Mouse (Mus musculus): ENCODE data around the gene Hcfc2. TPM values are rescaled to one million over a fixed set of nuclear protein-coding genes. Genes with fewer than 3 reads are reported as not detected.
A peak's percentile ranks its signal among the peaks of the same experiment; 100 is the strongest.

The Hcfc2 gene
- polyA plus RNA-seq, 1 experiment from 2014 or later, result 54.7 TPM

DNA sequence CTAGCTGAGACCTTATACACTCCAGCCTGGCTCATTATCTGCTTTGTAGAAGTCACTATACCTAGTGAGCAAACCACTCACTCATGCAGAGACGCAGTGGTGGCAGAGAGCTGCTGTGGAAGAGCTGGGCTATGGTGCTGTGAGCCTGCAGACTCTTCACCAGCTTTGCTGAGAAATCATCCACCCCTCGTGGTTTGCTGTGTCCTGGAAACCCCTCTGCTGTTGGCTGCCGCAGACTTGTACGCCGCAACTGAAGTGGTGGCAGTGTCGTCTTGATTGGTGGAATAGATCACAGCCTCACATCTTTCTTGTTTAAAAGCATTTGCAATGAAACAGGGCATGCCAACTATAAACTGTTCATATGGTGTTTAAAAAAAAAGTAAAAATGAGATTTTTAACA, 48.3 kb downstream of the Hcfc2 start:
- Histone ChIP-seq H3K9ac (replicated peaks) (no peak overlapping the region), H3K27ac (replicated peaks) (no peak overlapping the region), H3K4me3 (no peak overlapping the region), H3K27me3 (no peaks in the 10 kb centered on the region), H3K36me3 (peaks cover 46% of the 10 kb centered on the region), H3K4me1 (no peaks in the 10 kb centered on the region), H3K4me2 (replicated peaks) (no peak overlapping the region), H3K9me3 (no peaks in the 10 kb centered on the region)
- no peak for ATAC-seq (replicated peaks)
- WGBS, result 78% methylated on average over 6 of the region's 6 CpGs

DNA sequence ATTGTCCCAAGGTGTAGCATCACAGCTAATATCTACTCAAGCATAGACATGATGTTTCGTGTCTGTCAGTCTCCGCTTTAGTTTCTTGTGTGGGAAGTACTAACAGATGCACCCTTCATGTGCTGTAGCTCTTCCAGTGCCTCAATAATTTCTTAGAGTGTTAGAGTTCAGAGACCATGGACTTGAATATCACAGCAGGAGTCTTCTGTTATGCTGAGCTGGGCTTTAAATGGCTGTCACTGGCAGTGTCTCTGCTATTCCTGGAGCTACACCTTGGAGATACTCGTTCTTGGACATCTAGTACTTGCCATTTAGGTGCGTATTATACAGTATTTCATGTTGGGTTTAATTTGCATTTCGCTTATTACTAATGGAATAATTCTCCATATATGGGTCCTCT, 49.3 kb downstream of the Hcfc2 start:
- H3K27me3 ChIP-seq, result no peaks in the 10 kb centered on the region
- H3K4me2 ChIP-seq (replicated peaks), result no peak overlapping the region
- H3K4me1 ChIP-seq, result no peaks in the 10 kb centered on the region
- no peaks in the 10 kb centered on the region for H3K9me3 ChIP-seq
- no peak overlapping the region for H3K27ac ChIP-seq (replicated peaks)
- no peak overlapping the region for H3K4me3 ChIP-seq
- peaks cover 50% of the 10 kb centered on the region for H3K36me3 ChIP-seq
- WGBS, result 90% methylated on average over 5 of the region's 5 CpGs
- ATAC-seq (replicated peaks), result no peak
- no peak overlapping the region for H3K9ac ChIP-seq (replicated peaks)

DNA sequence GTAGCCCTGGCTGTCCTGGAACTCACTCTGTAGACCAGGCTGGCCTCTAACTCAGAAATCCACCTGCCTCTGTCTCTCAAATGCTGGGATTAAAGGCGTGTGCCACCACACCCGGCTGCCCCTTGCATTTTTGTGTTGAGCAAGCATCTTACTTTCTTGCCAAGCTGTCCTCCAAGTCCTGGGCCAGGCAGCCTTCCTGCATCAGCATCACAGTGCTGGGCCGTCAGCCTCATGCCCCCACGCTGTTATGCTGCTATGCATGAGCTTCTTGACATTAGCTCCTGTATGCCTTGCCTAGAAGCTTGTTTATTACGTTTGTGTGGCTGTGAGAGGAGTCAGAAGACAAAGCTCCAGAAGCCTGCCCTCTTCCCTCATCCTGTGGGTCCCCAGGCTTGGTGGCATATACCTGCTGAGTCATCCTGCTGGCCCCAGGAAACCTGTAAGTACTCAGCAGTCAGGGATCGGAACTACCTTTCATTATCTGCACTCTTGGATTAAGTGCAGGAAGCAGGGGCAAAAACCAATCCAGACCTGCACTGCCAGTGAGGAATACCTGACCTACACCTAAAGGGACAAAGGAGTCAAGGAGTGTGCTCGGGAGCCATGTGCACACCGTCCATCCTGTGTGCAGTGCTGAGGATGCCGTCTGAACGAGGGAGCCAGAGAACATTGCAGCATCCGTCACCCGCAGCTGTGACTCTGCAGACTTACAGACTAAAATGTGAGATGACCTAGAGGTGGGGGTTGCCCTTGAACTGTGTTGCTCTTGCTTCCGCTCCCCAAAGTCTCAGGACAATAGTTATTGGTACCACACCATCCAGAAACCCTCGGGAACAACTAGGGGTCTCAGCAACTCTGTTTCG, 51.3 kb downstream of the Hcfc2 start:
- Histone ChIP-seq H3K27ac (replicated peaks) (no peak overlapping the region), H3K4me1 (no peaks in the 10 kb centered on the region), H3K27me3 (no peaks in the 10 kb centered on the region), H3K4me2 (replicated peaks) (no peak overlapping the region), H3K9me3 (no peaks in the 10 kb centered on the region), H3K4me3 (no peak overlapping the region), H3K9ac (replicated peaks) (no peak overlapping the region), H3K36me3 (peaks cover 69% of the 10 kb centered on the region)
- no peak for ATAC-seq (replicated peaks)
- WGBS, result 93% methylated on average over 15 of the region's 15 CpGs

DNA sequence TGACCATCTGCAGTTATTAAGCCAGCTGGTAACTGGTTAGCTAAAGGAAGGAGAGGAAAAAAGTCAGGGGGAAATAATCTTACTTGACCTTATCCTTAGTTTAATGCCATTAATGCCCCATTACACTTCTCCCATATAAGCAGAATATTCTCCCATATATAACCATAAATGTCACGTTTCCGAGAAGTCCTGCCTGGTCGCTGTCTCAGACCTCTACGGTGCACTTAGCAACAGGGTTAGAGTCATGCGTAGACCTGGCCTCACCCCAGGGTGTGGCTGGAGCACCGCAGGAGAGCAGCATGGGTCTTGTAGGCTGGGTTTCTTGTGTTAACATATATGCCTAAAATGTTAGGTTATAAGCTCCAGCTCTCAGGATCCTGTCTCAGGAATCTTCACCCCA, 54.8 kb downstream of the Hcfc2 start:
- H3K4me2 ChIP-seq (replicated peaks), result no peak overlapping the region
- peaks cover 5% of the 10 kb centered on the region for H3K4me1 ChIP-seq
- H3K9me3 ChIP-seq, result no peaks in the 10 kb centered on the region
- H3K9ac ChIP-seq (replicated peaks), result no peak overlapping the region
- 95% methylated on average over 6 of the region's 6 CpGs for WGBS
- H3K36me3 ChIP-seq, result peaks cover 92% of the 10 kb centered on the region
- no peak overlapping the region for H3K27ac ChIP-seq (replicated peaks)
- no peaks in the 10 kb centered on the region for H3K27me3 ChIP-seq
- ATAC-seq (replicated peaks), result no peak
- no peak overlapping the region for H3K4me3 ChIP-seq

DNA sequence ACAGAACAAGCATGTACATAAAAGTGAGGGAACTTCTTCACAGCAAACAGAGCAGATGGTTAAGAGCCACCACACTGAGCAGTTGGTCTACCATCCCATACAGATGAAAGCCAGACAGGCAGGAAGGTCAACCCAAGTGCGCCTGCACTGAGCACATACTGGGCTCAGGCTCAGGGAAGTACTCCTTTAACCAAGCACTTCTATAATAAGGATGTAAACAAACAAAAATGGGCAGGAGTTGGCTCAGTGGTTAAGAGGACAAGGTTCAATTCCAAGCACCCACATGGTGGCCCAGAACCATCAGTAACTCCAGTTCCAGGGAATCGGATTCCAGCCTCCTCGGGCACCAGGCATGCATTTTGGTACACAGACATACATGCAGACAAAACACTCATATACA, 57.0 kb downstream of the Hcfc2 start:
- H3K4me2 ChIP-seq (replicated peaks), result no peak overlapping the region
- H3K4me3 ChIP-seq, result no peak overlapping the region
- H3K9ac ChIP-seq (replicated peaks), result no peak overlapping the region
- ATAC-seq (replicated peaks), result no peak
- peaks cover 16% of the 10 kb centered on the region for H3K4me1 ChIP-seq
- peaks cover 94% of the 10 kb centered on the region for H3K36me3 ChIP-seq
- no peak overlapping the region for H3K27ac ChIP-seq (replicated peaks)
- no peaks in the 10 kb centered on the region for H3K9me3 ChIP-seq
- H3K27me3 ChIP-seq, result no peaks in the 10 kb centered on the region
- 87% methylated on average over 3 of the region's 3 CpGs for WGBS

DNA sequence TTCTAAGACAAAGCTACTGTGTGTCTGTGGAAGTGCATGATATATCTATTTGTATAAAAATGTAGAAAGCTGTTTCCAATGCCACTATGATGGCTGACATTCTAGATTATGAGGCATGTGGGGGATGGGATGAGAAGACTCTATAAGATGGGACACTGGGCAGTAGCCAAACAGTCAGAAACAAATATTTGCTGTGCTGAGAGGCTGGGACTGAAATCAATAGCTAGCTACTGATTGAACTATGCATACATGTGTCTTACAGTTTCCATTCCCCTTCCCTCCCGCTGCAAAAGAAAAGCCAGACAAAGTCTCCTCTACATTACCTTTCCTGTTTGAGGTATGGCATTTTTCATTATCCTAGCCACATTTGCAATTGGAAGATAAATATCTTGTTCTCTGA, 58.7 kb downstream of the Hcfc2 start:
- ATAC-seq (replicated peaks), result no peak
- 100% methylated on average over 1 of the region's 1 CpGs for WGBS
- no peaks in the 10 kb centered on the region for H3K9me3 ChIP-seq
- no peak overlapping the region for H3K27ac ChIP-seq (replicated peaks)
- no peaks in the 10 kb centered on the region for H3K27me3 ChIP-seq
- H3K4me1 ChIP-seq, result peaks cover 33% of the 10 kb centered on the region
- H3K9ac ChIP-seq (replicated peaks), result no peak overlapping the region
- no peak overlapping the region for H3K4me3 ChIP-seq
- H3K4me2 ChIP-seq (replicated peaks), result no peak overlapping the region
- peaks cover 87% of the 10 kb centered on the region for H3K36me3 ChIP-seq

DNA sequence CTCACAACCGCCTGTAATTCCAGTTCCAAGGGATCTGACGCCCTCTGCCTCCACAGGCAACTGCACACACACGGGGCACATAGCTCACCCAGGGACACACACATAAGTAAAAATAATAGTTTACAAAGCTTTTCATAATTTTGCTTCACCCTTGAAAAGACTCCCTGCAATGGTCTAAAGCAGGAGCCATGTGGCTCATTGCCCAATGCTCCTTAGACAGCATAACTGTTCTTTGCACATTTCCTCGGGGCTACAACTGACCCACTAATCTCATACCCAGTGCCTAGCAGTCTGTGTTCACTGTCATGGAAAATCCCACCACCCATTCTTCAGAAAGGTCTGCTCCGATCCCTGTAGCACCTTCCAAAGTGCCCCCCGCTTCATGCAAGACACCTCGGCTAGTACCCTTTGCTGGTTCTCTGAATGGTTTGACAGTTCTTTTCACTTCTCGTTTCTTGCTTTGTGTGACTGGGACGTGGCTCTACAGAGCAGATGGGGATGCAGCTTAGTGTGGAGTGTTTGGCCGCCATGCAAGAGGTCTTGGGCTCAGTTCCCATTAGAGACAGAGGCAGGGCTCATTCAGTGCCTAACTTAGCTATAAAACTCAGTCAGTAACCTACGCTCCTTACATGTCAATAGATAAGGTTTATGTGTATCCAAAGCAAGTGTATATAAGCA, 59.4 kb downstream of the Hcfc2 start:
- peak overlapping the region; percentile 54; the same call in 1 of the 2 replicates for H3K27ac ChIP-seq (replicated peaks)
- H3K4me3 ChIP-seq, result no peak overlapping the region
- no peak overlapping the region for H3K4me2 ChIP-seq (replicated peaks)
- 75% methylated on average over 11 of the region's 11 CpGs for WGBS
- no peaks in the 10 kb centered on the region for H3K27me3 ChIP-seq
- ATAC-seq (replicated peaks), result no peak
- H3K4me1 ChIP-seq, result peaks cover 40% of the 10 kb centered on the region
- no peak overlapping the region for H3K9ac ChIP-seq (replicated peaks)
- peaks cover 87% of the 10 kb centered on the region for H3K36me3 ChIP-seq
- no peaks in the 10 kb centered on the region for H3K9me3 ChIP-seq

DNA sequence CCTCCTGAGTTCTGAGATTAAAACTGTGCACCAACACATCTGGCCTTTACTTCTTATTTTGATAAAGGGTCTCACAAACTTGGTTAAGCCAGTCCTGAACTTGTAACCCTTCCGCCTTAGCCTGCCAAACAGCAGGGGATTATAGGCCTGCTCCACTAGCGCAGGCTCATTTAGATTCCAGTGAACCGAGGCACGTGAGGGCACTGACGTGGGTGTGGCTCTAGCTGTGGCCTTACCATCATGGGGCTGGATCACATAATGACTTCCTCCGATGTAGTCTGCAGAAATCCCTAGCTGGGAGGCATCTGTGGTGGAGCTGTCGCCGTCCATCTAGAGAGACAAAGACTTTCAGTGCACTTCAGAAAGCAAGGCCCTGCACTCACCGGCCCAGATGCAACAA, 60.5 kb downstream of the Hcfc2 start:
- 91% methylated on average over 9 of the region's 9 CpGs for WGBS
- H3K4me1 ChIP-seq, result peaks cover 51% of the 10 kb centered on the region
- no peak overlapping the region for H3K27ac ChIP-seq (replicated peaks)
- no peak overlapping the region for H3K4me2 ChIP-seq (replicated peaks)
- H3K9ac ChIP-seq (replicated peaks), result no peak overlapping the region
- no peak for ATAC-seq (replicated peaks)
- H3K36me3 ChIP-seq, result peaks cover 76% of the 10 kb centered on the region
- no peak overlapping the region for H3K4me3 ChIP-seq
- H3K27me3 ChIP-seq, result no peaks in the 10 kb centered on the region
- no peaks in the 10 kb centered on the region for H3K9me3 ChIP-seq

DNA sequence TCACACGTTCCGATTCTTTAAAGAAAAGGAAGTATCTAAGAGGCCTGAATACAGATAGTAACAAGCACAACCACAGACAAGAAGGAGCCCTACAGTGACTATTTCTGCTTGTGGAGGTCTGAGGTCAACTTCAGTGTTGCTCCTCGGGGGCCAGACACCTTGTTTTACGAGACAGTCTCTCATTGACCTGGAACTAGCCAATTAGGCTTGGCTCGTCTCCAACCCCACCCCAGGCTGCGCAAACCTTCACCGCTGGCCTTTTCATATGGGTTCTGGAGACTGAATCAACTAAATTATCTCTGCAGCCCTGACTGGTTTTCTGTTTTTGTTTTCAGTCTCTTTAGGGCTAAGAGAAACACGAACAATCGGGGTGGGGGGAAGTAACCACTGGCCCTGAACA, 61.4 kb downstream of the Hcfc2 start:
- no peak overlapping the region for H3K4me2 ChIP-seq (replicated peaks)
- no peaks in the 10 kb centered on the region for H3K9me3 ChIP-seq
- H3K36me3 ChIP-seq, result peaks cover 67% of the 10 kb centered on the region
- H3K27me3 ChIP-seq, result no peaks in the 10 kb centered on the region
- no peak overlapping the region for H3K4me3 ChIP-seq
- WGBS, result 26% methylated on average over 9 of the region's 9 CpGs
- H3K9ac ChIP-seq (replicated peaks), result no peak overlapping the region; the same call in 1 of the 2 replicates
- no peak for ATAC-seq (replicated peaks)
- peaks cover 59% of the 10 kb centered on the region for H3K4me1 ChIP-seq
- H3K27ac ChIP-seq (replicated peaks), result peak overlapping the region; percentile 70; the same call in 1 of the 2 replicates

DNA sequence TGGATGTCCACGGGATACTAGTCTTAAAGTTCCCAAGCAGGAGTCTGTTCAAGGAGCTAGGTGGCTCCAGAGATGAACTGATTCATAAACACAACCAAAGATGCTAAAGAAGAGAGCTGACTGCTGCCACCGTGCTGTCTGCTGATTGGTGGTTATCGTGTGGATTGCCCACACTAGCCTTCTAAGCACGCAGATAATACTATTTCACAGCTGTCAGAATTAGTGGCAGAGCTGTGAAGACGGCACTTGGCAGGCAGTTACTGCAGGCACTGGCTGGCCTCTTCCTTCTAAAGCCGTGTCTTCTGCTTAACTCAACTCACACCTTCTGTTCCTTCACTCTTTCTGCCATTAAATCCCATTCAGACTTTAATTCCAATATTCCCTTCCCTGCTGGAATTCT, 62.4 kb downstream of the Hcfc2 start:
- WGBS, result 64% methylated on average over 6 of the region's 6 CpGs
- 0 out of 2 replicates have a peak overlapping the region, but pooled peaks have one; percentile 2 for H3K4me2 ChIP-seq (replicated peaks)
- H3K9me3 ChIP-seq, result no peaks in the 10 kb centered on the region
- no peak overlapping the region for H3K4me3 ChIP-seq
- peak overlapping the region; percentile 70 for H3K27ac ChIP-seq (replicated peaks)
- H3K9ac ChIP-seq (replicated peaks), result no peak overlapping the region
- ATAC-seq (replicated peaks), result no peak
- H3K4me1 ChIP-seq, result peaks cover 62% of the 10 kb centered on the region
- H3K27me3 ChIP-seq, result no peaks in the 10 kb centered on the region
- peaks cover 57% of the 10 kb centered on the region for H3K36me3 ChIP-seq

DNA sequence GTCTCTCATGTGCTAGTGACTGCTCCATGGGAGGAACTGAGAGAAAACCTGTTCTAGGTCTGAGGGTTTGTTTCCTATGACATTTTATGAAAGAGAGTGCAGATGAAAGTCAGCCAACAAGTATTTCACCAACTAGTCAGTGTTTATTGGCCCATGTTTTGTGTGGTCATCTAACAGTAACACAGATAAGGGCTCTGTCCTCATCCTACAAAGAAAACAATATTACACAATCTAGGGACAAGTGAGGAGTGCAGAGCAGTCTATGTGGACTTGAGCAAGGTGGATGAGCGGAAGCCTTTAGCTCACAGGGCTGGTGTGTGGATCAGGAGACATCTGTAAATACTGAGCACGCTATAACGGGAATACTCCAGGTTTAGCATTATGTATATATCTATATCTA, 62.9 kb downstream of the Hcfc2 start:
- Histone ChIP-seq H3K36me3 (peaks cover 52% of the 10 kb centered on the region), H3K27me3 (no peaks in the 10 kb centered on the region), H3K9ac (replicated peaks) (no peak overlapping the region), H3K4me1 (peaks cover 62% of the 10 kb centered on the region), H3K4me2 (replicated peaks) (0 out of 2 replicates have a peak overlapping the region, but pooled peaks have one; percentile 2), H3K9me3 (no peaks in the 10 kb centered on the region), H3K27ac (replicated peaks) (peak overlapping the region; percentile 70), H3K4me3 (no peak overlapping the region)
- ATAC-seq (replicated peaks), result no peak
- WGBS, result 98% methylated on average over 3 of the region's 3 CpGs

DNA sequence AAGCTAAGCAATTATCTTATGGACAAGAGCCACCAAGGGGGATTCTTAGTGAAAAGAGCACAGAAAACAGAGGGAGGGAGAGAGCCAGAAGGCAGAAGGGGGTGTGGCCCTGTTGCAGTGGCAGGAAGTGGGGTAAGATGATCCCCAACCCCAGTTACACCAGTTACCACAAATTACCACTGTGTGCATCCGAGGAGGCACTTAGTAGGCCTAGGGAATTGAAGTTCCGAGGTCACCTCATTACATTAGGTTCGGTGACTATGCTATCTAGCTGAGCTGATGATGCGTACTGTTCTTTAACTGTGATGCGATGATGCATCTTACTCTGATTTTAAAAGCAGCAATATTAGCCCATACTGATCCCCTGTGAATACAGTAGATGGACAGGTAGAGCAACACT, 63.7 kb downstream of the Hcfc2 start:
- ATAC-seq (replicated peaks), result no peak
- peak overlapping the region; percentile 30 for H3K4me3 ChIP-seq
- 93% methylated on average over 5 of the region's 5 CpGs for WGBS
- H3K9me3 ChIP-seq, result no peaks in the 10 kb centered on the region
- peaks cover 67% of the 10 kb centered on the region for H3K4me1 ChIP-seq
- H3K27ac ChIP-seq (replicated peaks), result no peak overlapping the region; the same call in 1 of the 2 replicates
- H3K36me3 ChIP-seq, result peaks cover 43% of the 10 kb centered on the region
- peak overlapping the region; percentile 78 for H3K4me2 ChIP-seq (replicated peaks)
- no peaks in the 10 kb centered on the region for H3K27me3 ChIP-seq
- H3K9ac ChIP-seq (replicated peaks), result no peak overlapping the region

Measured in forebrain, embryonic 15.5 days (tissue).